Mouse (Mus musculus) gastrocnemius, postnatal 25 days (tissue): Measurements from ENCODE around the gene Sumo2. TPM values are rescaled to one million over a fixed set of nuclear protein-coding genes. Genes with fewer than 3 reads are reported as not detected.
"Not testable (repeated sequence)": the region's sequence is repeated elsewhere in the genome, so short reads cannot be mapped to it uniquely, and the experiment has no call there.

Experiments
- DNase-seq: peaks from one replicate; pipeline ENCODE4 v3.0.0; 2022
- total RNA-seq, 2 experiments: library from RNA; stranded (reverse); gene quantifications; 1 replicate in 1 of 2; 2 replicates in 1 of 2; pipeline ENCODE4 v1.2.3; 2021

Gene Sumo2
- total RNA-seq, 2 experiments from 2014 or later = 119 to 122 TPM

GRCm38 (mm10) chr11:115519581-115519980 is 16.5 kb downstream of the Sumo2 start:
- no peak for DNase-seq

DNA sequence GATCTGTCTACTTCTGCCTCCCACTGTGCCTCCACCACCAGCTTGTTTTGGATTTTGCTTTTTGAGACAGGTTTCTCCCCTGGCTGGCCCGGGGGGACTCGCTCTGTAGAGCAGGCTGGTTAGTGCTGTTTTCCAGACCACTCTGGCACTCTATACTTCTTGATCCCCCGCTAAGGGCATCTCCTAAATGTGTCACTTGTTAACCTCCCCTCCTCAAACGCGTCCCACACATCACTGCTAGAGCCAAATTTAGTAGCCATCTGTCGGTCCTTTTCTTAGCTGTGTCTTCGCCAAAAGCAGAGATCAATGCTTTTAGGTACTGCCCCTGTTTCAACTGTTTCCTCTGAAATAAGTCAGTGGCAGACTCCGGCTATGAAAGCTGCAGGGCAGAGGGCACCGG is 17.4 kb downstream of the Sumo2 start:
- DNase-seq = no peak

DNA sequence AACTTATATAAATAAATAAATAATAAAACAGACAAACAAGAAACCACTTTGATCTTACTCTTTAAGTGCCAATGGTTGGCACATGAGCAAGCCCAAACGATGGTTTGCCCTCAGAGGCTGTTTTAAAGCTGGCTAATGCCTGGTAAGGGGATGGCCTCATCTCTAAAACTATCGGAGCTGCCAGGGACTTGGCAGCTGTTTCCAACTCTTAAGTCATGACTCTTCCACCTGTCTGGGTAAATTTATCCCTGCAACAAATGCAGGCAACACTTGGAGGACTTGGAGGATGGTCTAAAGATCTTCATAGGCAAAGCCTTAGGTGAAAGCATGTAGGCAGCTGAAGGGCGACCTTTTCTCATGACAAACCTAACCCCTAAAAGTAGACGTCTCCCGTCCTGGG is 19.1 kb downstream of the Sumo2 start:
- no peak for DNase-seq

GRCm38 (mm10) chr11:115515021-115515420 is 21.1 kb downstream of the Sumo2 start:
- no peak for DNase-seq

DNA sequence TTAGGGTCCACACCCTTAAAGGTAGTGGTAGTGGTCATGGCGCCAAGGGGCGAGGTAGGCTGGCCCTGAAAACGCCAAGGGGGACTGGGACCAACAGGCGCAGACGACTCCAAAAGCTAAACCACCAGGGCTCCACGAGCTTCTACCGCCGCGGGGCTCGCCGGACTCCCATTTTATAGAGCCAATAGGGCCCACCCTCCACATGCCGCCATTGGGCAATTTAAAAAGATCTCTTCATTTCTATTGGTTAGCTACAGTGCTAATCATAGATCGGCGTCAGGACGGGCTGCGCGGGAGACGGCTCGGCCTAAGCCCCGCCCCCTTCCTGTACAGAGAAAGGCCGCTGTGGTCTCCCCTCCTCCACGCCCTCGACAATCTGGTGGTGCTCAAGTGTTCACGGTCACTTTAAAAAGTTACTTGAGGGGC is 21.8 kb downstream of the Sumo2 start, which contains the start of gene Jpt1:
Jpt1 (minus strand) TSS at position 150 of the 426 bp plus-strand sequence.
- peak; percentile 96 for DNase-seq

DNA sequence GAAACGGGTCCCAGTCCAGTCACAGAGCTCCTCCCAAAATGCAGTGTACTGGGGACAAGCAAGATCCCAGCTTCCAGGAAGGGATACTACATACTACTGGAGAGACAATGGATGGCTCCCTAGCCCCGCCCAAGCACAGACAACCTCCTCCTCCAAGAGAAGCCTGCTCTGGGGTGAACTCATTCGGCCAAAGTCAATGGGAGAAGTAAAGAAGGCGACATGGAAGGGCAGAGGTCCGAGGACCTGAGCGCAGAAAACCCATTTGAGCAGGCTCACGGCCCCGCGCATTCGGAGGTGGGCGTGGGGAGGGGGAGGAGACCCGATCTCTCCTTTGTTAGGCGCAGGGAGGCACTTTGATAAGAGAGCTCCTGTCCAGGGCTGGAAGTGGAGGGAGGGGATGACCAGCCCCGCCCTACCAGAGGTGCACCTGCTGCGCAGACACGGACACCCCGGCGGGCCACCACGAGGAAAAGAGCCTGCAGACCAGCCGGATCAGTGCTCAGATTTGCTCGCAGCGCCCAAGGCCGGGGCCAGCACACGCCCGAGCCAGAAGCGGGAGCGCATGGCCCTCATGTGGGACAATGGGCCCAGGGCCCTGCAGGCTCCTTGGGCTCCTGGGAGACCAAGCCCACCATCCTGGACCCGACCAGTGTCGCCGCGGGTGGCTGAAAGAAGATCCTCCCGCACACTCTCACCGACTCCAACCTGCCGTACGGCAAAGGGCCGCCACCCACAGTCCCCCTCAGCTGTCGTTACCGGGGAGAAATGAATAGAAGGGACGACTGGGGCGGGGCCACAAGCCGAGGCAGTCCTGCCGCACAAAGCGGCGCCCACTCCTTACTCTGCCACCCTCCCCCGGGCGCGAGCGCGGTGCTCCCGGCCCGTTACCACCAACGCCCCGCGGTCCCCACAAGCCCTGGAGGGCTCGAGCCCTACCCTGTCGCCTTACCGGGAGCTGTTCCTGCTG is 22.5 kb downstream of the Sumo2 start:
- DNase-seq = peak; percentile 45

DNA sequence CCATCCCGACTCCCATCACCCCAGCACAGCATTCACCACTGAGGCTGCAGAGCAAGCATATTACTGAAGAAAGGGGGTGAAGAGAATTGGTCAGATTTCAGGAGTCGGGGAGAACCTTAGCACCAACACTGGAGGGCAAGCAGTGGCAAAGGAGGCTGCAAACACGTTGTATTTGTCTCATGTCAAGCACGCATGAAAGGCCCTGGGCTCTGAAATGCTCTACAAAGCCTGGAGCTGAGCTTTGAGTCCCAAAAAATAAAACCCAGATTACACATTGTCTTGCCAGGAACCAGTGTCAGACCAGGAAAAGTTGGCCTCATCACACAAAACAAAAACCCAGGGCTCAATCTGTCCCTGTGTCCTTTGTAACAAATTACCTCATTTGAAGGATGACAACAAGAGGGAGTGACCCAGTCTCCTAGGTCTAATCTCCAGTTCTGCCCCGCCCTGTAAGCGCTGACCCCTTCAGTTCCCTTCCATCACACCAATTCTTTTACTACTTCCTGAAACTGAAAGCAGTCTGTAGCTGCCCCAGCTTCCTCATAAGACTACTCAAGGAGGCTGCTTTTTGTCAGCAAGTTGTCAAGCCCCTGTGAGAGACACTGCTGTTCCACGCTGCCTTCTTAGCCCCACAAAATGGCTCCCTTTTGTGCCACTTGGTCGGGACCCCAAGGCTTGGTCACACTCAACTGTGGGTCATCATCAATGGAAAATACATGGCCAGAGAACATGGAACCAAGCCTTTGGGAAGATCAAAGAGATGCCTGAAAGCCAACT is 23.5 kb downstream of the Sumo2 start:
- DNase-seq = peak; percentile 34

GRCm38 (mm10) chr11:115512004-115512403 is 24.1 kb downstream of the Sumo2 start:
- no peak for DNase-seq

DNA sequence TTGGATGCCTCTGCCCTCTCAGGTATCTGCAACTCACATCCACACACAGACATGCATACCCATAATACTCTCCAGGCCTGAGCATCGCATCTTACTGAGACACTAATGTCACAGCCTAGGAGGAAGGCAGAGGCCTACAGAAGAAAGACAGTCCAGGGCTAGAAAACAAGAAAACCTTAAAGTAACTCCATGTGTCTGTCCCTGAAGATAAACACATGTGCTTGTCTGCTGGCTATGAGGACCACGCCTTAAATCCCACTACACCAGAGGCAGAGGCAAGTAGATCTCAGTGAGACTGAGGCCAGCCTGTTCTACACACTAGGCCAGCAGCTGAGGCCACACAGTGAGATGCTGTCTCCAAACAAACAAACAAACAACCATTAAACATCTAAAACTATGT is 25.0 kb downstream of the Sumo2 start:
- DNase-seq = no peak

GRCm38 (mm10) chr11:115510507-115510888 is 25.6 kb downstream of the Sumo2 start:
- DNase-seq = no peak

DNA sequence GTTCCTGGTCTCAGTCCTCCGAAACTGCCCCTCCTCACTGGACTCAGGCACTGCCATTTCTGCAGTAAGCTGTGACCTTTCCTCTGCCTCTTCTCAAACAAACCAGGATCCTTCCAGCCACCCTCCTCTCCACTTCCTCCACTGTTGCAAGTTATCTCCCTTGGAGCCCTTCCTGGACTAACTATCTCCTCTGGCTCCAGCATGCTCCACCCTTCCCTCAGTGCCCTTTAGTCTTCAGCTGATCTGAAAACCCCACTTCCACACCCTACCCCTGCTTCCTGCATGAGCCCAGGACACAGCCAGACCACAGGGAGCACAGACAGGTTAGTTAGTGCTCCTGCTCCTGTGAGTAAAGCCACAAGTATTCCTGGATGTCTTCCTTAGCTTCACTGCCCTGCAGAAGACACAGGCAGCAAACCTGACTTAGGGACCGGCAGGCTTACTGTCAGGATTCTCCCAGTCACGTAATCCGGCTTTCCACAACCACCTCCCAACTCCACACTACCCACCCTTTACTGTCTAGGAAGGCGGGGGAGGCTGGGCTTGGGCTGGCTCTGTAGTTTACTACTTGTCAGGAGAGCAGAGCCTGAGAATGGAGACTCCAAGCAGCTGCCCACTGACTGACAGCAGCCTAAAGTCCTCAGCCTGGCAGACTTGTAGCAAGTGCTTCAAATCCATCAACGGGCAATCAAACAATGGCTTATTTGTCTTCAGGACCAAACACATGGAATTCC is 26.1 kb downstream of the Sumo2 start:
- DNase-seq = no peak

DNA sequence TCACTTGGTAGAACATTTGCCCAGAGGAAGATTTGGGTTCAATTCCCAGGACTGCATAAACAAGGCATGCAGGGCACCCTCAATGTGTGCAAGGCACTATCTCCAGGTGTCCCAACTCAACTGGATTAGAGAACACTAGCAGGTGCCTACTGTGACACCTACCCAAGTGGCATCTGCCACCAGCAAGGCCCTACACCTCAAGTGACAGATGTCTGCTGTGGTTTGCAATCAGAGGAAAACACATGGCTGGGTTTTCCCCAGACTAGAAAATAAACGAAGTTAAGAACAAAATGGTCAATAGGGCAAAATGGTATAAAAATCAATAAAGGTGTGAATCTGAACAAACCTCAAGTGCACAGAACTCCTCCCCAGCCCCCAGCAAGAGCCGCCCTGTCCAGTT is 28.0 kb downstream of the Sumo2 start:
- no peak for DNase-seq

- no peak for DNase-seq
These were observed 29.5 kb downstream of the Sumo2 start for GRCm38 (mm10) chr11:115506586-115506985.

DNA sequence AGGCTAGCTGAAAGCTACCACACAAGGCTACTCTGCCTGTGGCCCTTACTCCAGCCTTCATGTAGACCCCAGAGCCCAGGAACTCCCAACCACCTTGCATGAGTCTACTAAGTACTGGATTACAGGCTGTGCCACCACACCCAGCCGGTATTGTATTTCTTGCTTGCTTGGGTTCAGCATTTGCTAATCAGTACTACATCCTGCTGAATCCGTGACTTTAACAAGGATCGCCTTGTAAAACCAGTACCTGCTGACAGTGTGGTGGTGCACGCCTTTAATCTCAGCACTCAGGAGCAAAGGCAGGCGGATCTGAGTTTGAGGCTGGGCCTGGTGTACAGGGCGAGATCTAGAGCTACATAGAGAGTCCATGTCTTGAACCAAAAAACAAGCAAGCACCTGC is 33.4 kb downstream of the Sumo2 start:
- DNase-seq = no peak

DNA sequence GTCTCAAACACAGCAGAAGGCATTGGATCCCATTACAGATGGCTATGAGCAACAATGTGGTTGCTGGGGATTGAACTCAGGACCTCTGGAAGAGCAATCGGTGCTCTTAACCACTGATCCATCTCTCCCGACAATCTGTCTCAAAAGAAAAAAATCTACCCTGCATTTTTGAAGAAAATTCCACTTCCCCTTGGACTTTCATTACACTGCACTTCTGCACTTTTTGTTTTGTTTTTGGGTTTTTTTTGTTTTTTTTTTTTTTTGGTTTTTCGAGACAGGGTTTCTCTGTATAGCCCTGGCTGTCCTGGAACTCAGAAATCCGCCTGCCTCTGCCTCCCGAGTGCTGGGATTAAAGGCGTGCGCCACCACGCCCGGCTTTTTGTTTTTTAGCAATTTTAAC is 39.5 kb downstream of the Sumo2 start:
- DNase-seq = not testable (repeated sequence)

DNA sequence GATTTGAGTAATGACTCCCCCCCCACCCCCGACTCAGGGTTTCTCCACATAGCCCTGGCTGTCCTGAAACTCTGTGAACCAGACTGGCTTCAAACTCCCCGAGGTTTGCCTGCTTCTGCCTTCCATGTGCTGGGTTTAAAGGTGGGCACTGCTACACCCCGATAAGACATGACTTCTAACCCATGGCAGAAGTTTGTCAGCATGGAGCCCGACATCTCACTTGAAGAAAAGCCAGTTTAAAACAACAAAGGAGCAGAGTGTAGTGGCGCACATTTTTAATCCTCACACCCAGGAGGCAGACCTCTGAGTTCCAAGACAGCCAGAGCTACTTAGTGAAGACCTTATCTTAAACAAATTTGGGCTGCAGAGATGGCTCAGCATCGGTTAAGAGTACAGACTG is 43.7 kb downstream of the Sumo2 start:
- no peak for DNase-seq

GRCm38 (mm10) chr11:115491356-115492083 is 44.6 kb downstream of the Sumo2 start, which contains the start of gene Nt5c:
Gene Nt5c, minus strand, starts transcription at chr11:115491862.
- peak; percentile 79 for DNase-seq

DNA sequence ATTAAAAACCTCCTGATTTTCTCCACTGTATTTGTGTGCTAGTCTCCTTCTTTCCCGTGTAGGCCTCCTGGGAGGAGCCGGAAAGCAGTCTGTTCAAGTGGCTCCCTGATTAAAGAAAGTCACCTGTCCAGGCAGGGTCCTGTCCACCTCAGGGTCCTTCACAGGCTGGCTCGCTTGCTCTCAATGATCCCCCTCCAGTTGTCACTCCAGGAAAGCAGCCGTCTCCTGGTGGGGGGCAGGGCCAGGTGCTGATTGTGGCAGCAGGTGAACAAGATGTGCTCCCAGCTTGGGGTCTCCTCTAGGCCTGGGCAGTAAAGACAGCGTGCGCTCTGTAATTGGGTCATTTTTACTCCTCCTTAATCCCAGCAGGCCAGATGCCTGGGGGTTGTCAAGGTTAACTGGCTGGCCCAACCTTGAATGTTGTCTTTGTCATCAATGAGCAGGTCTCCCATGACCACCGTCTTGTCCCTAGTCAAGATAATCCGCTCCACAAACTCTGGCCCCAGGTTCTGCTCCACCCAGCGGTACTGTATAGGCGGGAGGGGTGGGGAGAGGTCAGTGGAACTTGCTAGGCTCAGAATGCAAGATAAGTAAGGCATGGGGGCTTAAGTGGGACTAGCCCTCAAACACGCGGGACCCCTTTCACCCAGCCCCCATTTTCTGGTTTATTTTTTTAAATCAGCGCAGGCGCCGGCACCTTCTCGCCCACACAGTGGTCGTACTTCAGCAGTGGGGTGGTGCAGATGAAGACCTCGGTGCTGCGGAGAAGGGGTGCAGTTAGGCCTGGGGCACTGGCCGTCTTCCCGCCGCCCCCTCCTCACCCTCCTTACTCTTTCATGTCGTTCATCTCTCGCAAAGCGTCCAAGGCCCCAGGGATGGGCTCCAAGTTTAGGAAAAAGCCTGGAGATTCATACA is 45.4 kb downstream of the Sumo2 start:
- no peak for DNase-seq

DNA sequence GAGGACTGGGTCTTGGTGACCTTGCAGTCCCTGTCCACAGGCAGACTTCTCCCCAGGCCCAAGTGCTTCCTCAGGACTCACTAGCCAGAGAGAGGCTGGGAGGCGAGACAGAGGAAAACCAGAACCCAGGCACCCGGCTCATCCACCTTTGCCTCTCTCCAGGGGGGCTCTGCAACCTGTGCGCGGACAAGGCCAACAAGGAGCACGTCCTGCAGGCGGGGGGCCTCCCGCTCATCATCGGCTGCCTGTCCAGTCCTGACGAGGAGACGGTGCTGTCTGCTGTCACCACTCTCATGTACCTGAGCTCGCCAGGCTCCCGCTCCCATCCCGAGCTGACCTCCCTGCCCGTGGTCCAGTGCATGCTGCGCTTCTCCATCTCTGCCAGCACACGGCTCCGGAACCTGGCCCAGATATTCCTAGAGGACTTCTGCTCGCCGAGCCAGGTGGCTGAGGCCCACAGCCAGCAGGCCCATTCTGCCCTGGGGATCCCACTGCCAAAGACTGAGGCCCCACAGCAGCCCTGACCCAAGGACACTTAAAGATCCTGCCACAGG is 47.4 kb downstream of the Sumo2 start:
- DNase-seq = no peak

DNA sequence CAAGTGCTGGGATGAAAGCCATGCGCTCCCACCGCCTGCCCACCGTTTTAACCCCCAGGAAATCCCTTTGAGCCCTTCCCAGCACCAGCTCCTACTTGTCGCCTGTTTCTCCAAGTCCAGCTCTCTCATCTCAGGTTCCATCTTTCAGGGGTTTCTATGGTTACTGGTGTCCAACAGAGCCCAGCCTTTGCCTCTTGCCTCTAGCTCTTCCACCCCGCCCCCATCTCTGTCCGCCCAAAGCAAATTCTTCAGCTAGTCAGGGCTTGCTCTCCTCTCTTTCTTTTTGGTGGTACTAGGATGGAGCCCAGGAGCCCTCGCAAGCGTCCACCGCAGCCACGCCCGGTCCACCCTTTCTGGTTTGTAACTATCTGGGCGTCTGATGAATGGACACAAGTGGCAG is 50.9 kb downstream of the Sumo2 start:
- no peak for DNase-seq
